Mouse (Mus musculus) liver, embryonic 13.5 days (tissue): Measurements from ENCODE around the gene Dnajb12. TPM values are rescaled to one million over a fixed set of nuclear protein-coding genes. Genes with fewer than 3 reads are reported as not detected.

Source experiments
- ATAC-seq: fragments of 200-750 bp; cut with Nextera tagmentation; 2 replicates; pipeline ENCODE4 v1.8.0; 2017; ENCODE audit warnings: low read depth, mild to moderate bottlenecking, moderate number of reproducible peaks, moderate library complexity
- DNase-seq: peaks from one replicate; pipeline ENCODE4 v3.0.0; 2022
- H3K27ac ChIP-seq: fragments of 300-500 bp; sonication (generic); 2 replicates; pipeline ENCODE4 v1.5.1; 2015; ENCODE audit warnings: moderate library complexity, mild to moderate bottlenecking, inconsistent platforms
- H3K27me3 ChIP-seq: fragments of 300-500 bp; sonication (generic); 2 replicates; pipeline ENCODE4 v1.6.1; 2015; ENCODE audit warnings: mild to moderate bottlenecking, inconsistent platforms
- H3K36me3 ChIP-seq: fragments of 300-500 bp; sonication (generic); 2 replicates; pipeline ENCODE4 v1.6.1; 2015; ENCODE audit warnings: mild to moderate bottlenecking, inconsistent platforms
- H3K4me1 ChIP-seq: fragments of 300-500 bp; sonication (generic); replicated peaks from 2 replicates; pipeline ENCODE4 v1.6.1; 2015; ENCODE audit warnings: inconsistent platforms
- H3K4me2 ChIP-seq: fragments of 300-500 bp; sonication (generic); 2 replicates; pipeline ENCODE4 v1.6.1; 2015; ENCODE audit warnings: inconsistent platforms, mild to moderate bottlenecking, moderate library complexity
- H3K4me3 ChIP-seq: fragments of 300-500 bp; sonication (generic); replicated peaks from 2 replicates; pipeline ENCODE4 v1.5.1; 2015; ENCODE audit warnings: mild to moderate bottlenecking, inconsistent platforms
- H3K9ac ChIP-seq: fragments of 300-500 bp; sonication (generic); 2 replicates; pipeline ENCODE4 v1.6.1; 2015; ENCODE audit warnings: mild to moderate bottlenecking, inconsistent platforms
- H3K9me3 ChIP-seq: fragments of 300-500 bp; sonication (generic); replicated peaks from 2 replicates; pipeline ENCODE4 v1.6.1; 2016; ENCODE audit warnings: inconsistent platforms
- WGBS: fragments of 180-500 bp; shearing (Covaris S2); methylation state at CpG from one replicate; pipeline ENCODE4 v1.1.7; 2015; ENCODE audit not compliant: insufficient replicate concordance; 5-methylcytosine and 5-hydroxymethylcytosine counted together
- polyA plus RNA-seq: library from polyadenylated mRNA; unstranded; fragments of >200 nt; fragmentation: Nextera tagmentation; extraction: Ambion mirVana; gene quantifications from 2 replicates; pipeline ENCODE4 v1.2.1, GENCODE M21; 2015

Gene Dnajb12
- polyA plus RNA-seq, 1 experiment from 2014 or later: 13.4 TPM

DNA sequence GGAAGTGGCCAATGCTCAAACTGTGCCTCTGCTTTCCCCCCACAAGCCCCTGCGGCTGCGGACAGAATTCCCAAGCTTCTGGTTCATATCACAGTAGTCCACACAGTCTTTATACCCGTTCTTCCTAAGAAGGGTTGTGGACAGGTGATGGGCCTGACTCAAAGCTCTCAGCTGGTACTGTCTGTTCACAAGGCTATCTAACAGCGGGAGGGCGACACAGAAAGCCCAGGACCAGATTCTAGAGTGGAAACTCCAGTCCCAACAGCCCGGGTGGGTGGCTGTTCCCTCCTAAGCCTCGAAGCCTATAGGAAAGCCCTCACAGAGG lies 41.1 kb downstream of the Dnajb12 start:
- DNase-seq: no peak
- peak overlapping the region; percentile 48 for H3K9ac ChIP-seq
- no peak for ATAC-seq
- peak overlapping the region; percentile 55 for H3K4me3 ChIP-seq
- no peaks in the 10 kb centered on the region for H3K36me3 ChIP-seq
- no peaks in the 10 kb centered on the region for H3K27me3 ChIP-seq
- H3K9me3 ChIP-seq: no peaks in the 10 kb centered on the region
- peak overlapping the region; percentile 54 for H3K27ac ChIP-seq
- WGBS: 39% methylated on average over 7 of the region's 7 CpGs
- peak overlapping the region; percentile 75 for H3K4me2 ChIP-seq
- peaks cover 54% of the 10 kb centered on the region for H3K4me1 ChIP-seq

DNA sequence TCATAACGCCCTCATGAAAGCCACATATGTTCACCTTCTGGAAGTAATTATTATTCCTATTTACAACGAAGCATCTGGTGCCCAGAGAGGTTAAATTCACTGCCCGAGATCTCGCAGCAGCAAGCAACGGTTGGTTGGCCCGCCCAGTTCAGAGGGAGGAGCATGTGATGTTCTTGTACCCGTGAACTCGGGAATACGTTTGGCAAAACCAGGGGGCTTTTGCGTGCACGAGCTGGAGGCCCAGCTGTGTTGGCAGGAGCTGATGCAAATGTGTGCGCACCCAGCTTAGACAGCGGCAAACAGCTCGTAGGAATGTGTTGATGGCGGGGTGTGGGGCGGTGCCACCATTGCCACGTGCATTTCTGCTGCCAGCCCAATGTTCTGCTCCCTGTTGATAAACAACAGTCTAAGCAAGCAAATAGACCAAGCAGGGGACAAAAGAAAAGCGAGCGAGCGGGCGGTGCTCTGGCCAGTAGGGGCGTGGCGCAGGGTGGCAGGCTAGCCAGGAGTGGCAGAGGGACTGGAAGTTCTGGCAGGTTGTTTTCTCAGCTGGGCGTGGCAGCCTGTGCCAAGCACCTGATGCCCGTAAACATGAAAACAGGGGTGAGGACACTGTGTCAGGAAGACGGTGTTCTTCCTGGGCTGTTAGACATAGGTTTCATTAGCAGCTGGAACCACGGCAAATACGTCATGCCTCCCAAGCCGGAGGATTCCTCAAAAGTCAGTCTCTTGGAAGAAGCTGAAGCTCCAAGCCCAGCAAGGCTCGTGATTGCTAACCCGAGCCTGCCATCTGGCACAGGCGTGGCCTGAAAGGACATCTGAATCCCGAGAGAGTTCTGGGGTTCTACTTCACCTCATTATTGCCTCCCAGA lies 41.7 kb downstream of the Dnajb12 start:
- Histone ChIP-seq H3K4me3 (peak overlapping the region; percentile 55), H3K9me3 (no peaks in the 10 kb centered on the region), H3K27me3 (no peaks in the 10 kb centered on the region), H3K4me2 (peak overlapping the region; percentile 75), H3K9ac (peak overlapping the region; percentile 48), H3K27ac (peak overlapping the region; percentile 54), H3K36me3 (no peaks in the 10 kb centered on the region), H3K4me1 (peaks cover 48% of the 10 kb centered on the region)
- peak; percentile 78 for ATAC-seq
- WGBS: 11% methylated on average over 33 of the region's 33 CpGs
- DNase-seq: peak; percentile 66

DNA sequence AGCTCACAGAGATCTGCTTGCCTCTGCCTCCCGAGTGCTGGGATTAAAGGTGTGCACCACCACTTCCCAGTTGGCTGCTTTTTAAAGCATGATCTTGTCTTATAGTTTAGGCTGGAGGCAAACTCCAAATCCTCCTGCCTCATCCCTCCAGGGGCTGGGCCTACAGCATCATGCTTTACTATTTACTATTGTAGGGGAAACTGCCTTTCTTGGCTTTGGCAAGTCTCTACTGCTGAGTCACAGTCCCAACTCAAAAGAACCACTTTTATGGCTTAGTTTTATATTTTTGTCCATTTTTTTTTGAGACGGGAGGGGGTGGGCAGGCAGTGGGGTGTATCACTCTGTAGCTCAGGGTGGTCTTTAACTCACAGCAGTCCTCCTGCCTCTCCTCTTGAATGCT lies 44.1 kb downstream of the Dnajb12 start:
- no peak overlapping the region for H3K9ac ChIP-seq
- H3K4me3 ChIP-seq: no peak overlapping the region
- H3K27ac ChIP-seq: no peak overlapping the region; the same call in 1 of the 2 replicates
- H3K4me1 ChIP-seq: peaks cover 36% of the 10 kb centered on the region
- no peak for DNase-seq
- no peaks in the 10 kb centered on the region for H3K27me3 ChIP-seq
- no peaks in the 10 kb centered on the region for H3K36me3 ChIP-seq
- WGBS: 80% methylated on average over 2 of the region's 2 CpGs
- no peak overlapping the region for H3K4me2 ChIP-seq
- no peak for ATAC-seq
- H3K9me3 ChIP-seq: no peaks in the 10 kb centered on the region

DNA sequence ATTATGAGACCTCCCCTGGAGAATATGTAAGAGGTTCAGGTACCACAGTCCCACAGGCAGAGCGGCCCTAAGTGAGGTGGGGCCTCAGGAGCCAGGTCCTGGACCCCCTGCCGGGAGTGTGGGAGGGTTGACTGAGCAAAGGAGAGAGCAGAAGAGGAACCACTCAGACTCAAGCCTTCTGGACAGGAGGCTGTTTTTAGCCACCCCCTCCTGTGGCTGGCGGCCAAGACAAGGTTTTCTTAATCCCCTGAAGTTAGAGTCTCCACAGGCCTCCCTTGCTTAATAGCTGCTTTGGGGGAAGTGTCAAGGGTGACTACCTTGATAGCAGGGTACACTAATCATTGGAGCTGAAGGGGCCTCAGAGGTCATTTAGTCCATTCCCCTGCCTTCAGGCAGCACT lies 44.9 kb downstream of the Dnajb12 start:
- Histone ChIP-seq H3K27ac (no peak overlapping the region), H3K27me3 (no peaks in the 10 kb centered on the region), H3K4me3 (no peak overlapping the region), H3K4me1 (peaks cover 36% of the 10 kb centered on the region), H3K9me3 (no peaks in the 10 kb centered on the region), H3K9ac (no peak overlapping the region), H3K4me2 (no peak overlapping the region), H3K36me3 (no peaks in the 10 kb centered on the region)
- 29% methylated on average over 3 of the region's 3 CpGs for WGBS
- no peak for ATAC-seq
- DNase-seq: no peak

DNA sequence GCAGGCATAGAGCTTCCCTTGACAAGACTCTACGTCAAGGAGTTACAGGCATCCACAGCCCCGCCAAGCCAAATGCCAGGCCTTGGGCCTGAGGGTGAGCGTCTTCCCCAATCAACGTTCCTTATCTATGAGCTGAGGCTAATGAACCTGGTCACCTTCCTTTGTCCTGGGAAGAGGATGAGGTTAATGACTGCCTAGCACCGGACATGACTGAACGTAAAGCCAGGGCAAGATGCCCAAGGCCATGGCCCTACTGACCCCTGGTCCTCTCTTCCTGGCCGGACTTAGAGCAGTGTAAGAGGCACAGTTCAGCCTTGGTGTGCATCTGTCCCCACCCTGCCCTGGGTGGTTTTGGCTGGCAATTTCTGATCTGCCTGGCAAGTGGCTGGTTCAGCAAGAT lies 49.8 kb downstream of the Dnajb12 start:
- no peak for DNase-seq
- no peak overlapping the region for H3K9ac ChIP-seq
- ATAC-seq: no peak
- WGBS: 67% methylated on average over 7 of the region's 7 CpGs
- no peaks in the 10 kb centered on the region for H3K36me3 ChIP-seq
- H3K27me3 ChIP-seq: no peaks in the 10 kb centered on the region
- no peak overlapping the region for H3K4me2 ChIP-seq
- no peaks in the 10 kb centered on the region for H3K9me3 ChIP-seq
- no peak overlapping the region for H3K27ac ChIP-seq
- peaks cover 10% of the 10 kb centered on the region for H3K4me1 ChIP-seq
- H3K4me3 ChIP-seq: no peak overlapping the region

DNA sequence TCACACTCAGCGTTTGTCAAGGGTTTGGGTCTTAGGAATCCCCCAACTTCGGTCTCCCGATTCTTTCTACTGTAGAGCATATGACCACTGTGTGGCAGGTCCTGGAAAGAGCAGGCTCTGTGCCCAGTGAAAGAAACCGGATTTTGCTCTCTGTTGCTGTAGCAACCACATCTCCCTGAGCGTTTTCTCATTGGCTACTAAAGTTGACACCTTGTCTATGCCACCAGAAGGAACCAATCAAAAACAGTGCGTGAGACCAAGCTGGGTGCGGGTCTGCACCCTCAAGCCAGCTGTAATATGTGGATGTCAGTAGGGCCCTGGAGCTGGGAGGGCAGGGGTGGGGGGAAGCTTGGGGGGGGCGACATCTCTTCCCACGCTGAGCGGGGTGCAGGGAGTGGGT lies 51.6 kb downstream of the Dnajb12 start:
- no peaks in the 10 kb centered on the region for H3K27me3 ChIP-seq
- H3K4me2 ChIP-seq: no peak overlapping the region
- H3K36me3 ChIP-seq: no peaks in the 10 kb centered on the region
- H3K9me3 ChIP-seq: no peaks in the 10 kb centered on the region
- H3K27ac ChIP-seq: no peak overlapping the region
- no peak overlapping the region for H3K4me3 ChIP-seq
- no peak overlapping the region for H3K9ac ChIP-seq
- WGBS: 48% methylated on average over 10 of the region's 10 CpGs
- ATAC-seq: no peak
- H3K4me1 ChIP-seq: peaks cover 5% of the 10 kb centered on the region; the same call in 1 of the 2 replicates
- no peak for DNase-seq

DNA sequence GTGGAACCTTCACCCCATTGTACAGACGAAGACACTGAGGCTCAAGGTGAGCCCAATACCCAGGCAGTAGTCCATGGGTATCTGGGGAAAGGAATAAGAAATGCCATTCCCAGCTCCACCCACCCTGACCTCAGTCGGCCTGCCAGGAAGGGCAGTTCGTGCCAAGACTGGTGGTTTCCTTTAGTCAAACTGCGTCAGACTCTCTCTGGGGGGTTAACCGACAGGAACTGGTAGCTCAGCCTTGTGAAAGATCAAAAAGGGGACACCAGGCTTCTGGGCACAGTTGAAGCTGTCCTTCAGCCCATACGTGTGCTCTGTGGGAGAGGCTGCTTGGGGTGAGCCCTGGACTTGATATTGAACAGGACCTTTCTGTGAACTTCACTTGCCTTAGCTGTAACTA lies 53.2 kb downstream of the Dnajb12 start:
- DNase-seq: no peak
- no peaks in the 10 kb centered on the region for H3K27me3 ChIP-seq
- H3K4me3 ChIP-seq: no peak overlapping the region
- H3K27ac ChIP-seq: no peak overlapping the region
- no peak overlapping the region for H3K9ac ChIP-seq
- no peaks in the 10 kb centered on the region for H3K36me3 ChIP-seq
- WGBS: 28% methylated on average over 6 of the region's 6 CpGs
- no peak overlapping the region for H3K4me2 ChIP-seq
- H3K4me1 ChIP-seq: peaks cover 8% of the 10 kb centered on the region; the same call in 1 of the 2 replicates
- H3K9me3 ChIP-seq: no peaks in the 10 kb centered on the region
- no peak for ATAC-seq

DNA sequence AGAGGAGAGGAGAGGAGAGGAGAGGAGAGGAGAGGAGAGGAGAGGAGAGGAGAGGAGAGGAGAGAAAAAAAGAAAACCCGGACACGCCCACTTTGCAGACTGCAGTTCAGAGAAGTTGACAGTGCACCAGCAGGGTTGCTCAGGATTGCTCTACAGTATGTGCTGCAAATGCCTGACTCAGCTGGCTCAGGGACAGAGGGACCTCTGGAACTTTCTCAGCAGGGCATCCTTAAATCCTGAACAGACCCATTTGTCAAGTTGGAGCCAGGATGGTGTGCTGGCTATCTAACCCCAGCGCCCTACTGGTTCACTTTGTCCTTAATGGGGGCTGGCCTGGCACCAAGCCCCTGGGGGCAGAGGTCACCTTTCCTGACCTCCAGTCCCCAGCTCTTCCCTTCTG lies 54.7 kb downstream of the Dnajb12 start:
- 47% methylated on average over 3 of the region's 3 CpGs for WGBS
- no peak for DNase-seq

DNA sequence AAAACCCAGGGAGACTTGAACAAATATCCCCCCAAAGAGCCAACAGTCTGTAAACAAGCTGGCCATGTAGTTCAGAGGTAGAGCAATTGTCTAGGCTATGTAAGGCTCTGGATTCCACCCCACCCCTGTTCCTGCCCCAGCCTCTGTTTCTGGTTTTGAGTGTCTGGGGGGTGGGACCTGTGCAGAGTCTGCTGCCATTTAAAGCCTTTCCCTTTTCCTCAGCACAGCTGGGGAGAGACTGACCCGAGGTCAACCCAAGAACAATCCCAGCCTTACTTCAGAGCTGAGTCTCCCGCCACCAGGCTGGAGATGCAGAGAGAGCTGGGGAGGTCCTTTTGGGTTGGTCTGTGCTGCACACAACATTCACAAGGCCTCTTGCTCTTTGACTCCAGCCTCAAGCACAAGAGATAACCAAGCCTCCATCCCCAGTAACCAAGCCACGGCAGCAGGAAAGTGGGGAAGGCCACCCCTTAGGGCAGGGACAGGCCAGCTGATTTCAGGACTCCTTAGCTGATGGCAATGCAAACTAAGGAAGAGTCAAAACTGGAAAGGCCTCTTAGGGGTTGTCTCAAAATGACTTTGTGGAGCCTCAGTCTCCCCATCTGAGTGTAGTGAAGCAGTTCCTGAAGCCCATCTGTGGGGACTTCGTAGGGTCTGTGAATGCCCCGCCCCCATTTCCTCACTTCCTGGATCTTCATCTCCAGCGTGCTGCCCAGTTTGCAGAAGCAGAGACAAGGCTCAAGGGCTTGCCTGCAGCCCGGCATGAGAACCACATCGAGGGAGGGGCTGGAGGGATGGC lies 56.9 kb downstream of the Dnajb12 start:
- Histone ChIP-seq H3K9me3 (no peaks in the 10 kb centered on the region), H3K4me3 (no peak overlapping the region), H3K4me2 (no peak overlapping the region), H3K4me1 (0 out of 2 replicates have a peak, but pooled peaks cover 3% of the 10 kb centered on the region), H3K27me3 (0 out of 2 replicates have a peak, but pooled peaks cover 4% of the 10 kb centered on the region), H3K9ac (no peak overlapping the region), H3K36me3 (no peaks in the 10 kb centered on the region), H3K27ac (no peak overlapping the region)
- WGBS: 23% methylated on average over 8 of the region's 8 CpGs
- ATAC-seq (no peak), DNase-seq (no peak)

More for the DNA sequence above, 54.7 kb downstream of the Dnajb12 start:
- Histone ChIP-seq H3K4me3 (no peak overlapping the region), H3K4me2 (no peak overlapping the region), H3K27ac (no peak overlapping the region), H3K27me3 (no peaks in the 10 kb centered on the region), H3K9me3 (no peaks in the 10 kb centered on the region), H3K4me1 (peaks cover 7% of the 10 kb centered on the region; the same call in 1 of the 2 replicates), H3K9ac (no peak overlapping the region), H3K36me3 (no peaks in the 10 kb centered on the region)
- no peak for ATAC-seq

DNA sequence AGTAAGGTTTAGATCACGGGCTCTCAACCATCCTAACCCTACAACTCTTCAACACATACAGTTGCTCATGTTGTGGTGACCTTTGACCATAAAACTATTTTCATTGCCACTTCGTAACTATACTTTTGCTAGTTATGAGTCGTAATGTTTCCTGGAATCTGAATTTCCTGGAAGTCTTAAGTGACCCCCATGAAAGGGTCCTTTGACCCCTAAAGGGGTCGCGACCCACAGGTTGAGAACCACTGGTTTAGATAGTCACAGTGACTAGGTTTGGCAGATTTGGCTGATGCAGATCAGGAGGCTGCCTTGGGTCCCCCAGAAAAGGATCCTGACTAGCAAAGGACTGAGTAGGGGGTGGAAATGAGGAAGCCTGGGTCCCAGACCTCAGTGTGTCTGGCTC lies 59.3 kb downstream of the Dnajb12 start:
- H3K4me3 ChIP-seq: no peak overlapping the region
- H3K9ac ChIP-seq: no peak overlapping the region
- ATAC-seq (no peak), DNase-seq (no peak)
- no peak overlapping the region for H3K4me2 ChIP-seq
- no peaks in the 10 kb centered on the region for H3K36me3 ChIP-seq
- H3K4me1 ChIP-seq: peaks cover 19% of the 10 kb centered on the region
- H3K9me3 ChIP-seq: no peaks in the 10 kb centered on the region
- WGBS: 67% methylated on average over 5 of the region's 5 CpGs
- H3K27ac ChIP-seq: no peak overlapping the region
- peaks cover 24% of the 10 kb centered on the region for H3K27me3 ChIP-seq

DNA sequence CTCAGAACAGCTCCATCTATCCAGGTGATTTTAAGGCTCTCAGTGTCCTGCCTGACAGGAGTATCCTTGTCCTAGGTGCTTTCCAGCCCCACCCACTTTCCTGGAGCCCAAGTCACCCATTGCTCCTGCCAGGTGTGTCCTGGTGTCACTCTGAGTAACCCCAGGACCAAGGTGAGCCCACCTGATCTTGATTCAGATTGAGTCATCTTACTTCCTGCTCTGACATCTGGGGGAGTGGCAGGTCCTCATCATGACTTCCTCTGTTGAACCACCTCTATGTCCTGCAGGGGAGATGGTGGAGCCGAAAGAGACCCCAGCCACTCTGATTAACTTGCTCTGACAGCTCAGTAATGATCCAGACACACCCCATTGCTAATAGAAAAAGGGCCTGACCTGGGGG lies 59.7 kb downstream of the Dnajb12 start:
- peaks cover 27% of the 10 kb centered on the region for H3K27me3 ChIP-seq
- no peak overlapping the region for H3K9ac ChIP-seq
- H3K4me2 ChIP-seq: no peak overlapping the region
- H3K4me3 ChIP-seq: no peak overlapping the region
- DNase-seq: no peak
- peaks cover 22% of the 10 kb centered on the region for H3K4me1 ChIP-seq
- no peaks in the 10 kb centered on the region for H3K9me3 ChIP-seq
- 39% methylated on average over 1 of the region's 1 CpGs for WGBS
- ATAC-seq: no peak
- H3K27ac ChIP-seq: no peak overlapping the region
- H3K36me3 ChIP-seq: no peaks in the 10 kb centered on the region
